Mouse (Mus musculus) heart, adult 10 weeks (tissue): ENCODE results near the gene Olfr64. TPM values are rescaled to one million over a fixed set of nuclear protein-coding genes. Genes with fewer than 3 reads are reported as not detected.

ENCODE experiments used
- polyA plus RNA-seq: library from polyadenylated mRNA; stranded (reverse); fragments of 350-450 nt; fragmentation: Illumina TruSeq; extraction: RNeasy Lipid Tissue Mini Kit (QIAGEN cat#74804); gene quantifications from one replicate; pipeline ENCODE4 v1.2.3, GENCODE M21; 2014; ENCODE audit warnings: low read depth, low replicate concordance

The Olfr64 gene
- polyA plus RNA-seq = not detected

DNA sequence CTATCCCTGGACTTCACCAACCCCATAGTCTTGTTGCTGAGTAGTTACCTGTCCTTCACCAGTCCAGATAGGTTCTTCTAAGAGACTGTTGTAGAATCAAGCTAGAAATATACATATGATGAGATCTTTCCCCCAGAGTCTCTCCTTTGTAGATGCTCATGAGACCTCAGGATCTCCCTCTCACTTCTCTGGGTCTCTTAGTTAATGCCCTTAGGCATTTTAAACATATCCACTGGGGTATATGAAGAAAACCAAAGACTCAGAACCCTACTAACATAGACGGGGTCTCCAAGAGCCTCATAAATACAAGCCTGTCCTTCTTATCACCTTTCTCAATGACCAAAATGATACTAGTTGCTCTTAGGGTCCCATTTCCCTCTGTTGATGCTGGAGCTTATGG is at the start of gene Olfr64:
Gene Olfr64, minus strand, starts transcription at position 101 of the 400 bp plus-strand sequence.

DNA sequence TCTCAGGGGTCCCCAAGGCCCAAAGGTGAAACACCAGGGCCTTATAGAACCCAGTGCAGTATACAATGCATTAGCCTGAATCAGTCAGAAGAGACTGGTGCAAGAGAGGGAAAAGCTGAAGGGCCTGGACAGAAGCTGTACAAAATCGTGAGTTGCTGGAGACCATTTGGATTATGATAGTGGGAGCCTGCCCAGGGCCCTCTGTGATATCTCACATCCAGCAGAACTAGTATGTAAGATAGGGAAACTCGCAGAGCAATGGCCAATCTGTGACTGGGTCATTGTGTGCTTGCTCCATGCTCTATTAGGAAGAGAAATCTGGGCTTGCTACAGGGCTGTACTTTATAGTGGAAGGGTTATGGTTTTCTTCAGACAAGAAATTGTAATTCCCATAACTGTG is 40.0 kb upstream of the Olfr64 start, which contains the start of gene Olfr632:
Gene Olfr632, plus strand, starts transcription at position 84 of the 400 bp plus-strand sequence.

GRCm38 (mm10) chr7:103928525-103928924 is 34.2 kb upstream of the Olfr64 start, which contains the start of gene Olfr631:
Gene Olfr631 (plus strand): TSS chr7:103928825.

GRCm38 (mm10) chr7:103903187-103903586 is 8.9 kb upstream of the Olfr64 start, which contains the start of gene Olfr65:
Gene Olfr65 (plus strand): TSS chr7:103903487.

GRCm38 (mm10) chr7:103886152-103886551 is 8.1 kb downstream of the Olfr64 start, which contains the start of gene Olfr66:
Gene Olfr66 (minus strand): TSS chr7:103886252.

GRCm38 (mm10) chr7:103853090-103853489 is 41.2 kb downstream of the Olfr64 start, which contains the start of gene Hbb-y:
Gene Hbb-y (minus strand): TSS chr7:103853216.

DNA sequence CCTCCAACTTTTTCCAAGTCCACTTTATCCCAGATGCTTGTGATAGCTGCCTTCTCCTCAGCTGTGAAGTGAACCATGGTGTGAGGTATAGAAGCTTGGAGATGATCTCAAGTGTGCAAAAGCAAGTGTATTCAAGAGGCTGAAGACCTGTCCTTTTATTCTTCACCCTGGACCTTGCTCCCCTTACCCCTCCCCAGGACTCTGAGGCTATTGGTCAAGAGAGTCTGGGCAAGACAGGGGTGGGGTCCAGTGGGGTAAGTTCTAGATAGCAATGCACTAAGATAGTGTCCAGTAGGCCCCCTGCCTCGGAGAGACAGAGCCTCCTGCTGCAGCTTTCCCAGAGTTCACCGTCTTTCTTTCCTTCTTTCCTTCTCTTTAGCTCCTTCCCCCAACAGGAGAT is 51.3 kb downstream of the Olfr64 start, which contains the start of gene Hbb-bh1:
Gene Hbb-bh1, minus strand, starts transcription at position 131 of the 400 bp plus-strand sequence.

DNA sequence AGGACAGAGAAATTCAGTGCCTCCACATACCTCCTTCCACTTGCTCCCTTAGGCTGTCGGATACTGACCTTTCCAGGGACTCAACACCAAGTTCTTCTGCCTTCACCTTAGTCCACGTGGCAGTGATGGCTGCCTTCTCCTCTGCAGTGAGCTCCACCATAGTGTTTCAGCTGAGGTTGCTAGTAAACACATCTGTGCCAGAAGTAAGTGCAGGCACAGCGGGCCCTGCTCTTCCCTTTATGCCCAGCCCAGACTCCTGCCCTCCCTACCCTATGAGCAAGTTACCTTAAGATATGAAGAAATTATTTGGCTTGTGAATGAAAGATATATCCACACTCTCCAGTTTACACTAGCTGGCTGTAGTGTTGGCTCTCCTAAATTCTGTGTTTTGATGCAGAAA is 54.0 kb downstream of the Olfr64 start, which contains the start of gene Hbb-bh2:
Gene Hbb-bh2, minus strand, starts transcription at position 253 of the 400 bp plus-strand sequence.

Other genes starting within 250 kb of the Olfr64 start
- not detected for gene Olfr623, start 230.8 kb downstream of the Olfr64 start, polyA plus RNA-seq
- not detected for gene Olfr624, start 223.3 kb downstream of the Olfr64 start, polyA plus RNA-seq
- gene Olfr625-ps1, start 211.8 kb downstream of the Olfr64 start, polyA plus RNA-seq = not detected
- not detected for gene Olfr243, start 179.8 kb downstream of the Olfr64 start, polyA plus RNA-seq
- gene Olfr628, start 164.1 kb downstream of the Olfr64 start, polyA plus RNA-seq = not detected
- not detected for gene Olfr629, start 149.5 kb downstream of the Olfr64 start, polyA plus RNA-seq
- not detected for gene Olfr630, start 137.2 kb downstream of the Olfr64 start, polyA plus RNA-seq
- gene Olfr69, start 122.9 kb downstream of the Olfr64 start, polyA plus RNA-seq = not detected
- gene Olfr68, start 114.8 kb downstream of the Olfr64 start, polyA plus RNA-seq = not detected
- gene Olfr67, start 102.7 kb downstream of the Olfr64 start, polyA plus RNA-seq = not detected
- 792 TPM for gene Hbb-bt, start 80.5 kb downstream of the Olfr64 start, polyA plus RNA-seq
- 6,129 TPM for gene Hbb-bs, start 66.4 kb downstream of the Olfr64 start, polyA plus RNA-seq
- gene Hbb-bh2, start 54.0 kb downstream of the Olfr64 start, polyA plus RNA-seq = not detected
- gene Hbb-bh1, start 51.3 kb downstream of the Olfr64 start, polyA plus RNA-seq = not detected
- gene Hbb-y, start 41.3 kb downstream of the Olfr64 start, polyA plus RNA-seq = not detected
- gene Olfr66, start 8.2 kb downstream of the Olfr64 start, polyA plus RNA-seq = not detected
- gene Olfr65, start 9.0 kb upstream of the Olfr64 start, polyA plus RNA-seq = not detected
- not detected for gene Olfr631, start 34.3 kb upstream of the Olfr64 start, polyA plus RNA-seq
- gene Olfr632, start 39.9 kb upstream of the Olfr64 start, polyA plus RNA-seq = not detected
- not detected for gene Olfr633, start 50.0 kb upstream of the Olfr64 start, polyA plus RNA-seq
- not detected for gene Olfr635, start 76.7 kb upstream of the Olfr64 start, polyA plus RNA-seq
- not detected for gene Olfr638, start 104.3 kb upstream of the Olfr64 start, polyA plus RNA-seq
- gene Olfr639, start 122.8 kb upstream of the Olfr64 start, polyA plus RNA-seq = not detected
- not detected for gene Olfr640, start 131.1 kb upstream of the Olfr64 start, polyA plus RNA-seq
- not detected for gene Olfr641, start 141.0 kb upstream of the Olfr64 start, polyA plus RNA-seq
- gene Olfr642, start 158.2 kb upstream of the Olfr64 start, polyA plus RNA-seq = not detected
- not detected for gene 4930516K23Rik, start 167.0 kb upstream of the Olfr64 start, polyA plus RNA-seq
- not detected for gene Olfr644, start 177.4 kb upstream of the Olfr64 start, polyA plus RNA-seq
- gene Olfr645, start 191.0 kb upstream of the Olfr64 start, polyA plus RNA-seq = not detected
- not detected for gene Olfr646, start 210.4 kb upstream of the Olfr64 start, polyA plus RNA-seq
- gene Ubqln5, start 235.3 kb upstream of the Olfr64 start, polyA plus RNA-seq = not detected
- gene Olfr643, start 242.9 kb upstream of the Olfr64 start, polyA plus RNA-seq = not detected
- not detected for gene Ubqln3, start 248.8 kb upstream of the Olfr64 start, polyA plus RNA-seq